8 mouse cellular contexts compared by ENCODE assay signal in the genomic region with DNA sequence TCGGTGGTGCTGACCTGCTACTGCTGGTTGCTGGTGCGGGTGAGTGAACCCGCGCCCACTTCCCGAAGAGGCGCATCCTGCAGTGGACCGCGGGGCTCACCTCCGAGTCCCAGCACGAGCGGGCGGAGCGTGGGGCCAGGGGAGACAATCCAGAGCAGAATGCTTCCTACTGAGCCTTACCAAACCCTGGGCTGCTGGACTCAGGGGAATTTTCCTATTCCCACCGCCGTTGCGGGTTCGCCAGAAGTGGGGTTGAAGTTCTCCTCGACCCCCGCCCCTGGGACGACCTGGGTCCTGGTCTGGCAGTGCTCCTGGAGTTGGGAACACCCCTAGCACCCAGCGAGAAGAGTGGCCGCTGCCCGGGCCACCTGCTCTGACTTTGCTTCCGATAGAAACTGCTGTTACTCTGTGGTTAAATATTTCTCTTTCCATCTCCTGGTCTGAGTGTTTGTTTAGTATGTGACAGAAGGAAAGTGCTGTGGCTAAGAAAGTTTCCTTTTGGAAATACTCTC. TPM values are rescaled to one million over a fixed set of nuclear protein-coding genes. Genes with fewer than 3 reads are reported as not detected.
A peak's percentile ranks its signal among the peaks of the same experiment; 100 is the strongest.
DNase-seq lines count a peak whose midpoint lies in the region; ATAC-seq and TF ChIP-seq lines count a peak whose summit lies in the region.

No protein-coding gene starts in this region.

- peak overlapping the region; percentile 53 to 64 for H3K4me3 ChIP-seq in heart, embryonic 14.5 days (ENCODE audit: control insufficient read depth in 1 of 2, insufficient read depth in 1 of 2, low read depth in 1 of 2, low read length in 2 of 2)
- H3K4me3 ChIP-seq in hindbrain, embryonic 12.5 days: peak overlapping the region; percentile 57
- H3K4me3 ChIP-seq in midbrain, embryonic 11.5 days (ENCODE audit: low read depth, low read length): peak overlapping the region; percentile 58

- H3K9ac ChIP-seq in heart, embryonic 14.5 days (ENCODE audit: low read length): peak overlapping the region; percentile 69
- peak overlapping the region; percentile 69 for H3K9ac ChIP-seq in hindbrain, embryonic 12.5 days
- peak overlapping the region; percentile 79 for H3K9ac ChIP-seq in midbrain, embryonic 11.5 days (ENCODE audit: low read length)

- H3K4me1 ChIP-seq in heart, embryonic 14.5 days (ENCODE audit: control insufficient read depth in 2 of 2, insufficient read depth in 2 of 2, low read length in 2 of 2): peaks cover 0 to 2% of the 10 kb centered on the region in 2 experiments; a peak in 1 of 4 replicates
- no peaks in the 10 kb centered on the region; the same call in 1 of the 2 replicates for H3K4me1 ChIP-seq in hindbrain, embryonic 12.5 days
- 0 out of 2 replicates have a peak, but pooled peaks cover 3% of the 10 kb centered on the region for H3K4me1 ChIP-seq in midbrain, embryonic 11.5 days (ENCODE audit: control insufficient read depth, insufficient read depth, low read length)

- DNase-seq in heart, postnatal 25 days (ENCODE audit: low spot score): no peak
- no peak for DNase-seq in Patski (ENCODE audit: low read depth, low spot score)
- DNase-seq in midbrain, embryonic 11.5 days (ENCODE audit: low spot score, missing footprints): no peak
- DNase-seq in cerebellum, adult 11-12 months: no peak
- no peak for DNase-seq in thymus, postnatal 25 days
- no peak for DNase-seq in thymus, postnatal 14 days

- H3K27ac ChIP-seq in heart, embryonic 14.5 days (replicated peaks in 1 of 2; ENCODE audit: control insufficient read depth in 1 of 2, insufficient read depth in 1 of 2, low read depth in 2 of 2, low read length in 2 of 2): no peak overlapping the region
- H3K27ac ChIP-seq in hindbrain, embryonic 12.5 days: no peak overlapping the region
- no peak overlapping the region for H3K27ac ChIP-seq in midbrain, embryonic 11.5 days (ENCODE audit: low read depth, low read length)

- intact Hi-C loops in heart, postnatal 25 days (cut with DNase I): loop anchor here (2.0 kb wide), 1 partner anchor 121 kb away; no protein-coding TSS in a partner anchor

- H3K9me3 ChIP-seq in heart, embryonic 14.5 days (ENCODE audit: control insufficient read depth, low read length): no peaks in the 10 kb centered on the region
- no peaks in the 10 kb centered on the region for H3K9me3 ChIP-seq in hindbrain, embryonic 12.5 days (replicated peaks)
- H3K9me3 ChIP-seq in midbrain, embryonic 11.5 days (ENCODE audit: control insufficient read depth, low read length): no peaks in the 10 kb centered on the region

- peaks cover 30% of the 10 kb centered on the region for H3K27me3 ChIP-seq in heart, embryonic 14.5 days (ENCODE audit: control insufficient read depth, insufficient read depth, low read length)
- peaks cover 30% of the 10 kb centered on the region for H3K27me3 ChIP-seq in Patski
- H3K27me3 ChIP-seq in hindbrain, embryonic 12.5 days: peaks cover 17% of the 10 kb centered on the region
- H3K27me3 ChIP-seq in midbrain, embryonic 11.5 days (ENCODE audit: control insufficient read depth, insufficient read depth, low read length): peaks cover 3% of the 10 kb centered on the region; the same call in 1 of the 2 replicates

- no peaks in the 10 kb centered on the region for H3K36me3 ChIP-seq in heart, embryonic 14.5 days (ENCODE audit: control insufficient read depth, insufficient read depth, low read length)
- no peaks in the 10 kb centered on the region for H3K36me3 ChIP-seq in hindbrain, embryonic 12.5 days
- no peaks in the 10 kb centered on the region for H3K36me3 ChIP-seq in midbrain, embryonic 11.5 days (ENCODE audit: control insufficient read depth, insufficient read depth, low read length)

- ATAC-seq in heart, embryonic 14.5 days (ENCODE audit: insufficient number of reproducible peaks, insufficient read depth, low FRiP score, low read depth): no peak
- peak; percentile 59 for ATAC-seq in Patski
- no peak for ATAC-seq in hindbrain, embryonic 12.5 days (ENCODE audit: low FRiP score)
- ATAC-seq in midbrain, embryonic 11.5 days (ENCODE audit: low FRiP score): peak; percentile 62; the same call in 1 of the 2 replicates

- POLR2A ChIA-PET in Patski (lab: Charles Lee): no interaction called here

- no peak for TF ChIP-seq CTCF in Patski (IDR thresholded peaks at IDR 0.05)

- CTCF ChIA-PET in Patski (lab: Charles Lee): no interaction called here

- in situ Hi-C loops in Patski (cut with MboI; ENCODE audit: low pct_unique_long_range_greater_than_20kb): loop anchor here (10.0 kb wide), 1 partner anchor 327 kb away; a partner anchor contains a TSS

- H3K4me2 ChIP-seq in heart, embryonic 14.5 days (ENCODE audit: low read length): peak overlapping the region; percentile 97
- peak overlapping the region; percentile 95 for H3K4me2 ChIP-seq in hindbrain, embryonic 12.5 days (replicated peaks)
- peak overlapping the region; percentile 86 for H3K4me2 ChIP-seq in midbrain, embryonic 11.5 days

- under 1% methylated on average over 24 of the region's 24 CpGs for WGBS in heart, embryonic 14.5 days
- WGBS in hindbrain, embryonic 12.5 days: under 1% methylated on average over 24 of the region's 24 CpGs
- WGBS in midbrain, embryonic 11.5 days: 1% methylated on average over 24 of the region's 24 CpGs

RNA-seq across cellular contexts. Expression of a gene that starts 0.4 kb away (rescaled TPM):
- 0.74 and 0.95 TPM in 2 replicates for polyA plus RNA-seq in heart, embryonic 14.5 days (2014; fragmentation: Nextera tagmentation; extraction: Ambion mirVana)
- 1 to 10 TPM; 1.3 to 2.6 TPM for total RNA-seq in heart, postnatal 25 days (2021)
- 0.10 TPM for polyA plus RNA-seq in Patski (2021)
- 1.1 and 1.8 TPM in 2 replicates for polyA plus RNA-seq in hindbrain, embryonic 12.5 days (2016; fragmentation: Nextera tagmentation; extraction: Ambion mirVana)
- 4.6 and 5.2 TPM in 2 replicates for polyA plus RNA-seq in midbrain, embryonic 11.5 days (2014; fragmentation: Nextera tagmentation; extraction: Ambion mirVana)

RNA-seq across cellular contexts. Expression of a gene that starts 30.4 kb away (rescaled TPM):
- 29.4 and 32.8 TPM in 2 replicates for polyA plus RNA-seq in heart, embryonic 14.5 days (2014; fragmentation: Nextera tagmentation; extraction: Ambion mirVana)
- 10 to 100 TPM; 27.8 to 28.5 TPM for total RNA-seq in heart, postnatal 25 days (2021)
- 30.1 TPM for polyA plus RNA-seq in Patski (2021)
- polyA plus RNA-seq in hindbrain, embryonic 12.5 days (2016; fragmentation: Nextera tagmentation; extraction: Ambion mirVana): 59.4 and 61.8 TPM in 2 replicates
- polyA plus RNA-seq in midbrain, embryonic 11.5 days (2014; fragmentation: Nextera tagmentation; extraction: Ambion mirVana): 77.7 and 82.3 TPM in 2 replicates

Comparison
In these comparisons a context has a peak if more than half of its experiments do, and no peak if none do; other contexts are left out.
1. ATAC-seq: peak in Patski (single experiment) and midbrain, embryonic 11.5 days (single experiment); none in heart, embryonic 14.5 days (single experiment) and hindbrain, embryonic 12.5 days (single experiment).
2. Peak in every context shown above with its lines, with median percentiles within 50 percentile points of each other: H3K4me2 ChIP-seq, H3K4me3 ChIP-seq and H3K9ac ChIP-seq.